Mouse (Mus musculus): ENCODE results near the gene Madd. TPM values are rescaled to one million over a fixed set of nuclear protein-coding genes. Genes with fewer than 3 reads are reported as not detected.

Gene Madd
- polyA plus RNA-seq, 1 experiment from 2014 or later = 64.5 TPM

DNA sequence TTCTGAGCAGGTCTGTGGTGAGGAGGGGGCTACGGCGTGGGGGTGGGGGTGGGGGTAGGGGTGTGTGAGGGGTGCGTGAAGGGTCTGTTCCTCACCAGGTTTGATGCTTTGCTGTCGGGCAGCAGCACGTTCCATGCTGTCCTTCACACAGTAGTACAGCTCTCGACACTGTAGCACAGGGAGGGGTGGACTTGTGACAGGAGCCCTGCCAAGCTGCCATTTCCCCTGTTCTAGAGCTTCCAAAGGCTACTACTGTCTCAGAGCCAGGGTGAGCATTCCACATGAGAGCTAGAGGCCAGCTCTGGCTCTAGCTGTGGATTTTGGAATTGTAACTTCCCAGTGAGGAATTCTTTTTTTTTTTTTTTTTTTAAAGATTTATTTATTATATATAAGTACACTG lies 40.7 kb downstream of the Madd start:
- 91% methylated on average over 6 of the region's 6 CpGs for WGBS
- no peaks in the 10 kb centered on the region for H3K27me3 ChIP-seq (ENCODE audit: control insufficient read depth, insufficient read depth, low read length)
- no peak overlapping the region for H3K4me2 ChIP-seq (ENCODE audit: low read depth, low read length)
- no peak overlapping the region for H3K27ac ChIP-seq (ENCODE audit: low read depth, low read length)
- no peak overlapping the region for H3K9ac ChIP-seq (replicated peaks; ENCODE audit: low read depth, low read length)
- H3K36me3 ChIP-seq (ENCODE audit: control insufficient read depth, insufficient read depth, low read length) = peaks cover 71% of the 10 kb centered on the region
- no peak for ATAC-seq (ENCODE audit: low read depth)
- no peak overlapping the region for H3K4me3 ChIP-seq (ENCODE audit: low read depth, low read length)
- H3K4me1 ChIP-seq (ENCODE audit: control insufficient read depth, insufficient read depth, low read length) = no peaks in the 10 kb centered on the region
- no peaks in the 10 kb centered on the region for H3K9me3 ChIP-seq (ENCODE audit: control insufficient read depth, low read length)

DNA sequence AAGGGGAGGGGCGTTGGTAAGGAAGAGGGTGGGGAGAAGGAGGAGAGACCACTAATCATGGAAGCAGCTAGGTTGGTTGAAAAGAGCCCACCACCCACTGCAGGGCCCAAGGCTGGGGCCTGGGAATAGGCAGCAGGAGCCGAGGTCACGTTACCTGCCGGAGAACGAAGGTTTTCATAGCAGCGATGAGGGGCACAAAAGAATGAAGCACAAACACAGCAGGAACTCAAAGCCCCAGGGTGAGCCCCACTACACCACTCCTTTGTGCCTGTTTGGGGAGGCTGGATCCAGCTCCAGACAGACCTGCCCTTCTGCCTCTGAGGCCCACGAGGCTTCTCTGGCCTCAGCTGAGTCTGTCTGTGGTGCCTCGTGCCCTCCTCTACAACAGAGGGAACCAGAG lies 43.9 kb downstream of the Madd start:
- H3K4me1 ChIP-seq (ENCODE audit: control insufficient read depth, insufficient read depth, low read length) = no peaks in the 10 kb centered on the region
- no peak overlapping the region for H3K4me3 ChIP-seq (ENCODE audit: low read depth, low read length)
- no peak overlapping the region for H3K4me2 ChIP-seq (ENCODE audit: low read depth, low read length)
- ATAC-seq (ENCODE audit: low read depth) = no peak
- H3K27ac ChIP-seq (ENCODE audit: low read depth, low read length) = no peak overlapping the region
- H3K27me3 ChIP-seq (ENCODE audit: control insufficient read depth, insufficient read depth, low read length) = no peaks in the 10 kb centered on the region
- 80% methylated on average over 8 of the region's 8 CpGs for WGBS
- no peaks in the 10 kb centered on the region for H3K9me3 ChIP-seq (ENCODE audit: control insufficient read depth, low read length)
- H3K9ac ChIP-seq (replicated peaks; ENCODE audit: low read depth, low read length) = no peak overlapping the region
- H3K36me3 ChIP-seq (ENCODE audit: control insufficient read depth, insufficient read depth, low read length) = peaks cover 52% of the 10 kb centered on the region

DNA sequence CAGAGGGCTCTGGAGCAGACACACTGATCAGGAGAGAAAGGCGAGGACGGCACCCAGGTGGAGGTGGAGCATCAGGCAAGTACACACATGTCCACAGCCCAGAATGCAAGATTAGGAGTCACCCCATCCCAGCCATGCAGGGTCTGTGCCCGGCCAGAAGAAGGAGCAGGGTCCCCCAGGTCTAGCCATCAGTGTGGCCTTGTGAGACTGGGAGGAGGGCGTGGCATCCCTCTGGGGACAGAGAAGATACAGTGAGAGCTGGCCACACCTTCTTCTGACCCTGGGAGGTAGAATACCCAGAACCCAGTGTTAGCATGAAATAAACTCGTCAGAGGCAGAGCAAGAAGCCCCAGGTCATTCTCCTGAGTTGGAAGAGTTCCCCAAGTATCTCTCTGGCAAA lies 44.3 kb downstream of the Madd start:
- Histone ChIP-seq H3K36me3 (ENCODE audit: control insufficient read depth, insufficient read depth, low read length) (peaks cover 50% of the 10 kb centered on the region), H3K9me3 (ENCODE audit: control insufficient read depth, low read length) (no peaks in the 10 kb centered on the region), H3K9ac (replicated peaks; ENCODE audit: low read depth, low read length) (no peak overlapping the region), H3K4me2 (ENCODE audit: low read depth, low read length) (no peak overlapping the region), H3K4me3 (ENCODE audit: low read depth, low read length) (no peak overlapping the region), H3K4me1 (ENCODE audit: control insufficient read depth, insufficient read depth, low read length) (no peaks in the 10 kb centered on the region), H3K27me3 (ENCODE audit: control insufficient read depth, insufficient read depth, low read length) (no peaks in the 10 kb centered on the region), H3K27ac (ENCODE audit: low read depth, low read length) (no peak overlapping the region)
- no peak for ATAC-seq (ENCODE audit: low read depth)
- WGBS = 69% methylated on average over 5 of the region's 5 CpGs

DNA sequence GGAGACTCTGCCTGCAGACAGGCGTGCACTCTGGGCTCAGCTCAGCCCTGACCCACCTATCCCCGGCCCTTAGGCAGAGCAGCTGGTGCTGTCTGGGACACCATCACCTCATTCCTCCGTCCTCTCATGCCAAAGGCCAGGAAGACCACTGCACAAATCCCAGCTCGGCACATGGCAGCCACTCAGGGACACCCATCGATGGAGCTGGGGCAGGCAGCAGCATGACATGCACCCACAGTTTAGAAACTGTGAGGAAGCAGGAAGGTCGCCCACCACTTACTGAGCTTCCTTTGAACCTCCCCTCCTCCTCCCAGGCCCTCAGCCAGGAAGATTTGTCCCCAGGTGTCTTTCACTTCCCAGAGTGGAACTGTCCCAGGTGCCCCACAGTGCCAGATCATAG lies 46.2 kb downstream of the Madd start:
- peaks cover 34% of the 10 kb centered on the region for H3K36me3 ChIP-seq (ENCODE audit: control insufficient read depth, insufficient read depth, low read length)

DNA sequence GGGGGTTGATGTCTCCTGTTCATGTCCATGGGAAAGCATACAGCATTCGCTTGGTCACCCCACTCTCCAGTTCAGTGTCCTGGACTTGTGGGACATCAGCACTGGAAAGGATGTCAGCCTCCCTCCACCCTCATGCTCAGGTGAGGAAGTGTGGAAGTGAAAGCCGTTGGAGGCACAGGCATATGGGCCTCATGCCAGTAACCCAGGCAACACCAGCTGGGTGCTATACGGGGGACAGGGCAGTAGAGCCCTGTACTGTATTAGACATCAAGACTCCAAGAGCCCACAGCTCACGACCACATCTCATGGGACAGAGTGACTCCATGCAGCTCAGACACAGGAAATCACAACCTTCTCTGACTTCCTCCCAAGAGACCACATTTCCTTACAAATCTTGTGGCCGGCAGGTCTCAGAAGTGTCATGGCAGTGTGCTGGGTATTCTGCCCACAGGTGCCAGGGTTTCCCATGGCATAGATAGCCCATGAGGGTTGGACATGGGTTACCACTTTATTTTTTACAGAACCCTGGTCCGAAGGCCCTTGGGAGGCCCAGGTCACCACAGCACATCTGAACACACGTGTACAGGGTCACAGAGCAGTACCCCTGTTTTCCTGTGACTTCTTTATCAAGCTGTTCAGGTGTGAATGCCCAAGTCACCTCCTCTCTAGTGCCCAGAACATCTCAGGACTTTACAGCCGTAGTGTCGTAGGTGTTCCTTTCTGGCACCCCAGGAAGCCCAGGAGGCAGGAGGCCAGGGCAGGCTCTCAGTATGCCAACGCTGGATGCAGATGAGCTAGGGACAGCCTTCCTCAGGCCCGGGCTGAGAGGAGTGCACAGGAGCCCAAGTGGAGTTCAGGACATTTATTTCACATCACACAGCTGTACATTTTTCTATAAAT lies 46.9 kb downstream of the Madd start:
- no peak for ATAC-seq (ENCODE audit: low read depth)
- no peak overlapping the region for H3K4me2 ChIP-seq (ENCODE audit: low read depth, low read length)
- peaks cover 31% of the 10 kb centered on the region for H3K36me3 ChIP-seq (ENCODE audit: control insufficient read depth, insufficient read depth, low read length)
- H3K9ac ChIP-seq (replicated peaks; ENCODE audit: low read depth, low read length) = no peak overlapping the region
- no peaks in the 10 kb centered on the region for H3K27me3 ChIP-seq (ENCODE audit: control insufficient read depth, insufficient read depth, low read length)
- no peaks in the 10 kb centered on the region for H3K4me1 ChIP-seq (ENCODE audit: control insufficient read depth, insufficient read depth, low read length)
- H3K4me3 ChIP-seq (ENCODE audit: low read depth, low read length) = no peak overlapping the region
- H3K9me3 ChIP-seq (ENCODE audit: control insufficient read depth, low read length) = no peaks in the 10 kb centered on the region
- 83% methylated on average over 11 of the region's 11 CpGs for WGBS
- H3K27ac ChIP-seq (ENCODE audit: low read depth, low read length) = no peak overlapping the region

More for the DNA sequence above, 46.2 kb downstream of the Madd start:
- Histone ChIP-seq H3K9me3 (ENCODE audit: control insufficient read depth, low read length) (no peaks in the 10 kb centered on the region), H3K4me1 (ENCODE audit: control insufficient read depth, insufficient read depth, low read length) (no peaks in the 10 kb centered on the region), H3K4me3 (ENCODE audit: low read depth, low read length) (no peak overlapping the region), H3K27ac (ENCODE audit: low read depth, low read length) (no peak overlapping the region), H3K27me3 (ENCODE audit: control insufficient read depth, insufficient read depth, low read length) (no peaks in the 10 kb centered on the region), H3K9ac (replicated peaks; ENCODE audit: low read depth, low read length) (no peak overlapping the region), H3K4me2 (ENCODE audit: low read depth, low read length) (no peak overlapping the region)
- WGBS = 87% methylated on average over 6 of the region's 6 CpGs
- ATAC-seq (ENCODE audit: low read depth) = no peak

DNA sequence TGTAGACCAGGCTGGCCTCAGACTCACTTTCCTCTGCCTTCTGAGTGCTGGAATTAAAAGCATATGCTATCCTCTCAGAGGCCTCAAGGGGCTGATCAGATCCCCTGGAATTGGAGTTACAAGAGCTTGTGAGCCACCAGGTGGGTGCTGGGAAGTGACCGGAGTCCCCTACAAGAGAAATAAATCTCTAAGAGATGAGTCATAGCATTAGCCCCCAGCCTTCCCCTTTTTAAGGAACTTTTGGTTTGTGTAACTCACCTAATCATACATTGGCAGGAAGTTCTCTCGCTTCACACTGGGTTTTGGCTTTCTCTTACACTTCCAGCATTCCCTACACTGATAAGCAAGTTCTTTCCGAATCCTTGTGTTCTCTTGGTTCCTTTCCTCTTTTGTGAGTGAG lies 51.6 kb downstream of the Madd start:
- no peak overlapping the region for H3K4me2 ChIP-seq (ENCODE audit: low read depth, low read length)
- H3K27ac ChIP-seq (ENCODE audit: low read depth, low read length) = no peak overlapping the region
- H3K36me3 ChIP-seq (ENCODE audit: control insufficient read depth, insufficient read depth, low read length) = no peaks in the 10 kb centered on the region; the same call in 1 of the 2 replicates
- H3K4me3 ChIP-seq (ENCODE audit: low read depth, low read length) = no peak overlapping the region
- no peaks in the 10 kb centered on the region for H3K9me3 ChIP-seq (ENCODE audit: control insufficient read depth, low read length)
- H3K4me1 ChIP-seq (ENCODE audit: control insufficient read depth, insufficient read depth, low read length) = no peaks in the 10 kb centered on the region
- H3K27me3 ChIP-seq (ENCODE audit: control insufficient read depth, insufficient read depth, low read length) = no peaks in the 10 kb centered on the region
- no peak overlapping the region for H3K9ac ChIP-seq (replicated peaks; ENCODE audit: low read depth, low read length)
- ATAC-seq (ENCODE audit: low read depth) = no peak
- 87% methylated on average over 3 of the region's 3 CpGs for WGBS

DNA sequence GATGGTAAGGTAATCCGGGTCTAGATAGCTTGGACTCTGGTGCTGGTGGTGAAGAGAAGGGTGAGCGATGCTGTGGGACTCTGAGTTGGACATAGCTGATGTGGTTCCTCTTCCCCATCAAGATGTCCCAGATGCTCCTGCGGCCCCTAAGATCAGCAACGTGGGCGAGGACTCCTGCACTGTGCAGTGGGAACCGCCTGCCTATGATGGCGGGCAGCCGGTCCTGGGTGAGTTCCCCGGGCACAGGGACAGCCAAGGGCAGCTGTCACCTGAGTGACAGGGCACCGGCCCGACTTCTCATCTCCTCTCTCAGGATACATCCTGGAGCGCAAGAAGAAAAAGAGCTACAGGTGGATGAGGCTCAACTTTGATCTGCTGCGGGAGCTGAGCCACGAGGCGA lies 52.4 kb downstream of the Madd start:
- WGBS = 90% methylated on average over 15 of the region's 15 CpGs
- no peak overlapping the region for H3K27ac ChIP-seq (ENCODE audit: low read depth, low read length)

DNA sequence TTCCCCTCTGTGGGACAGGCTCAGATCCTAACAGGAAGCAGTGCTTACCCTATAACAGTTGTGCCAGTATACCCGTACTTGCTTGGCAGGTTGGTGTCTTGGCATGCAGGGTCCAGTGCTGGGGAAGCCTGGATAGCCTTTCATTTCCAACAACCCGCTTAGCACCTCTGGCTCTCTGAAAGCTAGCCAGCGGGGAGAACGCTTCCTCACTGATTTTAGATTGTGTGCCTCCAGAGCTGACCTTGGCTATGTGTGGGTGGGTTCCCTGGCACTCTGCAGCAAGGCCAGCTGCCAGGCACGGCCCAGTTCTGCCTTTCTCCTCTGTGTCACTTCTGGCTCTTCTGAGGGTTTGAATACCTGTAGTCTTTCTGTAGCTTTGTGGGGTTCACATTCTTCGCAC lies 53.5 kb downstream of the Madd start:
- Histone ChIP-seq H3K4me1 (ENCODE audit: control insufficient read depth, insufficient read depth, low read length) (no peaks in the 10 kb centered on the region), H3K9me3 (ENCODE audit: control insufficient read depth, low read length) (no peaks in the 10 kb centered on the region), H3K27ac (ENCODE audit: low read depth, low read length) (no peak overlapping the region), H3K27me3 (ENCODE audit: control insufficient read depth, insufficient read depth, low read length) (no peaks in the 10 kb centered on the region), H3K36me3 (ENCODE audit: control insufficient read depth, insufficient read depth, low read length) (no peaks in the 10 kb centered on the region), H3K9ac (replicated peaks; ENCODE audit: low read depth, low read length) (no peak overlapping the region), H3K4me2 (ENCODE audit: low read depth, low read length) (no peak overlapping the region), H3K4me3 (ENCODE audit: low read depth, low read length) (no peak overlapping the region)
- no peak for ATAC-seq (ENCODE audit: low read depth)
- 92% methylated on average over 6 of the region's 6 CpGs for WGBS

More for the DNA sequence above, 52.4 kb downstream of the Madd start:
- no peaks in the 10 kb centered on the region for H3K27me3 ChIP-seq (ENCODE audit: control insufficient read depth, insufficient read depth, low read length)
- no peak overlapping the region for H3K4me3 ChIP-seq (ENCODE audit: low read depth, low read length)
- no peaks in the 10 kb centered on the region for H3K9me3 ChIP-seq (ENCODE audit: control insufficient read depth, low read length)
- H3K36me3 ChIP-seq (ENCODE audit: control insufficient read depth, insufficient read depth, low read length) = no peaks in the 10 kb centered on the region
- no peak overlapping the region for H3K9ac ChIP-seq (replicated peaks; ENCODE audit: low read depth, low read length)
- no peak overlapping the region for H3K4me2 ChIP-seq (ENCODE audit: low read depth, low read length)
- H3K4me1 ChIP-seq (ENCODE audit: control insufficient read depth, insufficient read depth, low read length) = no peaks in the 10 kb centered on the region
- no peak for ATAC-seq (ENCODE audit: low read depth)

DNA sequence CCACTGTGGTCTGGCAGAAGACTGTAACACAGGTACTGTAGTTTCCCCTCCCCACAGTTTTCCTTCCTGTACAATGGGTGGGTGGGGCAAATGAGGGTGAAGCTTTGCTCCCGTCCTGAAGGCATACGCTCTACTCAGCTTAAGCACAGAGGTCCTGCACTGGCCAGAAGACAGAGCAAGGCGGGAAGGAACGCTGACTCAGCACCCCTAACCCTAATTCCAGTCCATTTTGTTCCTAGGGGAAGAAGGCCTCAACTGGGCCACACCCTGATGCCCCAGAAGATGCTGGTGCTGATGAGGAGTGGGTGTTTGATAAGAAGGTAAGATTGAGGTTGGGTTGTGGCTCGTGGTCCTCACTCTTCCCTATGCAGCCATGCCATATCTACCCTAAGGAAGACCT lies 54.9 kb downstream of the Madd start:
- Histone ChIP-seq H3K36me3 (ENCODE audit: control insufficient read depth, insufficient read depth, low read length) (no peaks in the 10 kb centered on the region), H3K27ac (ENCODE audit: low read depth, low read length) (no peak overlapping the region), H3K4me2 (ENCODE audit: low read depth, low read length) (no peak overlapping the region), H3K9ac (replicated peaks; ENCODE audit: low read depth, low read length) (no peak overlapping the region), H3K27me3 (ENCODE audit: control insufficient read depth, insufficient read depth, low read length) (no peaks in the 10 kb centered on the region), H3K4me1 (ENCODE audit: control insufficient read depth, insufficient read depth, low read length) (no peaks in the 10 kb centered on the region), H3K9me3 (ENCODE audit: control insufficient read depth, low read length) (no peaks in the 10 kb centered on the region), H3K4me3 (ENCODE audit: low read depth, low read length) (no peak overlapping the region)
- no peak for ATAC-seq (ENCODE audit: low read depth)
- WGBS = 85% methylated on average over 5 of the region's 5 CpGs

Measured in neural tube, embryonic 14.5 days (tissue).